Mouse (Mus musculus) small intestine, adult 2 months (tissue): ENCODE measurements around the gene Noct.

Source experiments
- CTCF ChIP-seq: fragments of 200-500 bp; IDR thresholded peaks from 2 replicates; pipeline ENCODE4 v1.5.1; 2012; ENCODE audit warnings: low read depth, mild to moderate bottlenecking, control low read depth, inconsistent platforms, low read length, moderate library complexity, mixed read lengths; ENCODE audit not compliant: insufficient replicate concordance, insufficient read length; ENCODE audit errors: extremely low read depth
- POLR2A ChIP-seq: fragments of 200-500 bp; IDR thresholded peaks from 2 replicates; pipeline ENCODE4 v1.6.1; 2012; ENCODE audit warnings: low read depth, mild to moderate bottlenecking, control low read depth, inconsistent platforms, low read length, moderate library complexity

GRCm38 (mm10) chr3:51252689-51253402 is 28.6 kb downstream of the Noct start:
- TF ChIP-seq POLR2A, result no peak
- TF ChIP-seq CTCF, result no peak
